Mouse (Mus musculus) NIH3T3 (cell line): ENCODE measurements around the gene Rnf126.

Experiments used
- DNase-seq: peaks from one replicate; pipeline ENCODE4 v3.0.0-alpha.2; 2012; ENCODE audit warnings: low read depth

The Rnf126 gene

DNA sequence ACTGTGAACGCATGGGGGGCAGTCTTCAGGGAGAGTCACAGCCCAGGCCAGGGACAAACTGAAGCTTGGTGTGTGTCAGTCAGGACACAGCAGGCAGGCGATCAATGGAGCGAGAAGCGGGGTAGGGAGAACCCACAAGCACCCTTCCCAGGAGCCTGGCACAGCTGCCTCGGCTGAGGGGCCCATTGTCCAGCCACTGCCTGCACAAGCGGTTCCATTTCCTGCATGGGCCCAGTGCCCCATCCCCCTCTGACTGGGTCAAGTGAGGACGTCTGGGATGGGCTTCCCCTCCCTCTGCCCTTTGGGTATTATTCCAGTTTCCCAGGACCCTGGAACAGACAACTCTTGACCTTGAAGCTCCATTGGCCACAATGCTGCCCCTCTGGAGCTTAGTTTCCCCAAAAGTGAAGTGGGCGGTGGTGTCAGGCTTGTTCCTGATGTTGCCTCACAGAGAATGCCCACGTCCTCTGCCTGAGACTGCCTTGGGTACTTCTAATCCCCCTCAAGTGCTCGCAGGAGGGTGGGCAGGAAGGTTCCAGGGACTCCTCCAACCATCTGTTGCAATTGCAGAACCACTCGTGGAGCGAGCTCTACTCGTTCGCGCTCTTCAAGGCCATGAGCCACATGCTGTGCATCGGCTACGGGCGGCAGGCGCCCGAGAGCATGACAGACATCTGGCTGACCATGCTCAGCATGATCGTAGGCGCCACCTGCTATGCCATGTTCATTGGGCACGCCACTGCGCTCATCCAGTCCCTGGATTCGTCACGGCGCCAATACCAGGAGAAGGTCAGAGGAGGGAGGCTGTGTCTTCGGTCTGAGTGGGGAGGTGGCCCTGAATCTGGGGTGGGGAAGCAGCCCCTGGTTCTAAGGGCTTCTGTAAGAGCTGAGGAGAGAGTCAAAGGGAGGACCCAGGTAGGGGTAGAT, 38.2 kb downstream of the Rnf126 start:
- DNase-seq: no peak

DNA sequence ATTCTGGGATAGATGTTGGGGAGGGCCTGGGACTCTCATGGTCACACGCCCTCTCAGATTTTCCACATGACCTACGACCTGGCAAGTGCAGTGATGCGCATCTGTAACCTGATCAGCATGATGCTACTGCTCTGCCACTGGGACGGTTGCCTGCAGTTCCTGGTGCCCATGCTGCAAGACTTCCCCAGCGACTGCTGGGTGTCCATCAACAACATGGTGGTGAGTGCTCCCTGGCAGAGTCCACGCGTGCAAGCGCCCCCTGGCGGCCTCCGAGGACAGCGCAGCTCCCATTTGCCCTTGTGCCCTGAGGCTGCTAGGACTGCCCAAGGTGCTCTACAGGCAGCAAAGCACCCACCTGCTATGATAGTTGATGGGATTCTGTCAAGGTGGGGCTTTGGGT, 40.7 kb downstream of the Rnf126 start:
- peak; percentile 58 for DNase-seq

DNA sequence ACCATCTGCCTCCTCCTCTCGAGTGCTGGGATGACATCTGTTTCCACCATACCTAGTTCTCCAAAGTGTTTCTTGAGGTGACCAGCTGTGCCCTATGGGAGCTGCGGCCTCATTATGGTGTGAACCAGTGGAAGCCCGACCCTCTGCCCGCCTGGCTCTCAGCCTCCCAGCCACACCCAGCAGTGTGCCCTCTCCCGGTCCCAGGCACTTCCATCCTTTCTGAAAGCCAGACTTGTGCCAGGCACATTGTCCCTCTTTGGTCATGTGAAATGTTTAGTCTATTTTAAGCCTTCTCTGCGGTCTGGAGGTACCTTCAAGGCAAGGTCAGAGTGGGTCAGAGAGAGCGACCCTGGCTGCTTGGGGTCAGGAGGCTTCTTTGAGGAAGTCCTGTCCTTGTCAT, 43.1 kb downstream of the Rnf126 start:
- DNase-seq: no peak

DNA sequence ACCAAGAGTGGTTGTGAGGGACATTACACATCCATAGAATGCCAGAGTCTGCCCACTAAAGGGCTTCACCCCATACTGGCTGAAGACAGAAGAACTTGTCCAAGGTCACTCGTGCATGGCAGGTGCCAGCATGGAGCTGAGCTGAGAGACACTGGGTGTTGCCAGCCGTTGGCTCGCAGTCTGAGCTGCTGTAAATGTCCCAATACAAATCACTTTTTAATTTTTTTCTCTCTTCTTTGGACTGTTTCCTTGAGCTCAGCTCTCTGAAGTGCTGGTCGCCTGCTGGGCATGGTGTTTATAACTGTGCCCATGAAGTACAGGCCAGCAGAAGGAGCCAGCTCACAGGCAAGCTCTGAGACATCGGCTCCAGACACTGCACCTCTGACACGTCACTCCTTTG, 43.7 kb downstream of the Rnf126 start:
- DNase-seq: no peak

DNA sequence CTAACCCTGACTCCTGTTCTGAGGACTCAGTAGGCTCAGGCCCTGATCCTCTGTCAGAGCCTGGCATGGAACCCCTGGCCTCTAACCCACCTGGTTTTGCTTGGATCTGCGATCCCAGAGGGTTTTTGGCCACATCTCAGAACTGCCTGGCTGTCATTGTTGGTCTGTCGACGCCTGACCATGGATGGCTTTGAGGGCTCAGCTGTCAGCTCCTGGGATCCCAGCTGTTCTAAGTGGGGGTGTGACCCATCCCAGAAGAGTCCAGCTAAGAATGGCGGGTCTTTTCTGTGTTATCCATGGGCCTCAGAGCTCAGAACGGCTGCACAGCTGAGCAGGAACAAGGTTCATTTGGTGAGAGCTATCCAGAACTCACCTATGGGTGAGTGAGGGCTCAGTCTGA, 45.7 kb downstream of the Rnf126 start:
- DNase-seq: no peak

DNA sequence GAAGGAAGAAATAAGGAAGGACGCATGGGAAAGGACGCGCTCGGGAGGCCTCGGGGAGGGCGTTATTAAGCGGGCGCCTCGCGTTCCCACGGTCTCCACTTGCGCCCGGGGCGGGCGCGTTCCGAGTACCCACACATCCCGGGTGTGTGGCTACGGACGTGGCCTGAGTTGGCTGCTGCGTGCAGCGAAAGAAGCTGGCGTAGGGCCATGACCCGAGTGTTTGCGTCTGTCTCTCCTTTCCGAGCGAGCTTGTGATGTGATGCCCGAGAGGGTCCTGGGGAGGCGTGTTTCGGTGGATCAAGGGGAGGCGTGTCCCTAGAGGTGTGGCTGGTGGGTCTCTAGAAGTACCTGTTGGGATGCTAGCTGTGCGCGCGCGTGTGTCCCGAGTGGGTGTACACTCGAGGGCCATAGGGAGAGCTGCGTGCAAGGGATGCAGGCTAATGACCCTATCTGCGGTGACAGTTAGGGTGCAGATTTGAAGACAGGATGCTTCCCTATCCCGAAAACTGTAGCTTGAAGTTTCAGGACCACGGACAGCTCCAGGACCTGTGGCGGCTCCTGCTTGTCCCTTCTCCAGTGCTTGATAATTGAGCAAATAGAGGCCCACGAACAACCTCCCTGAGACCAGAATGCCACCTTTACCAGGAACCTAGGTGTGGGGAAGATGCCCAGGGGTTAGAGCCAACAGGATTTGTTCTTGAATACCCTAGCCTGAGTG, 49.0 kb downstream of the Rnf126 start:
- peak; percentile 89 for DNase-seq

DNA sequence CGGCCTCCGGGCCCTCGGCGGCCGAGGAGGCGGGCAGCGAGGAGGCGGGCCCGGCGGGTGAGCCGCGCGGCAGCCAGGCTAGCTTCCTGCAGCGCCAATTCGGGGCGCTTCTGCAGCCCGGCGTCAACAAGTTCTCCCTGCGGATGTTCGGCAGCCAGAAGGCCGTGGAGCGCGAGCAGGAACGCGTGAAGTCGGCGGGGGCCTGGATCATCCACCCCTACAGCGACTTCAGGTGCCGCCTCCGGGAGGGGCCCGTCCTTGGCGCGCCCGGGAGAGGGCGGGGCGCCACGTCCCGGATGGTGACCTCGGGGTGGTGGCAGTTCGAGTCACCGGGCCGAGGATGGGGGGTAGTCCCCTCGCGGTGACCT, 49.8 kb downstream of the Rnf126 start:
- DNase-seq: no peak

DNA sequence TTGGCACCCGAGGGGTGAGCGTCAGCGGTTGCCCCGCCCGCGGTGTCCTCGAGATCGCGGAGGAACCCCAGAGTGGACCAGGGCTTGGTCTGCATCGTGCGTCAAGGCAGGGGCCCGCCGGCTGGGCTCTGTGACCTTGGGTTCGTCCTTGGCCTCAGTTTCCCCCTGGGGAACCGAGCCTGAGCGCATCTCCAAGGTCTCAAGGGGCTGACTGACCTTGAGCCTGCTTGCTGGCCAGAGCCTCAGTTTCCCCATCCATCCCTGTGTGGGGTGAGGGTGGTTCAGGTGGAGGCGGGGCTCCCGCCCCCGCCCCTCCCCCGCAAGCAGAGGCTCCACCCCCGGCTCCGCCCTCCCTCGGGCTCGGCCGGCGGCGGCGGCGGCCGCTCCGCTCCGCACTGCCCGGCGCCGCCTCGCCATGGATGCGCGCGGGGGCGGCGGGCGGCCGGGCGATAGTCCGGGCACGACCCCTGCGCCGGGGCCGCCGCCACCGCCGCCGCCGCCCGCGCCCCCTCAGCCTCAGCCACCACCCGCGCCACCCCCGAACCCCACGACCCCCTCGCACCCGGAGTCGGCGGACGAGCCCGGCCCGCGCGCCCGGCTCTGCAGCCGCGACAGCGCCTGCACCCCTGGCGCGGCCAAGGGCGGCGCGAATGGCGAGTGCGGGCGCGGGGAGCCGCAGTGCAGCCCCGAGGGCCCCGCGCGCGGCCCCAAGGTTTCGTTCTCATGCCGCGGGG, 50.3 kb downstream of the Rnf126 start, which contains the start of gene Hcn2:
Gene Hcn2 (plus strand): TSS at position 381 of the 734 bp plus-strand sequence.
- no peak for DNase-seq

DNA sequence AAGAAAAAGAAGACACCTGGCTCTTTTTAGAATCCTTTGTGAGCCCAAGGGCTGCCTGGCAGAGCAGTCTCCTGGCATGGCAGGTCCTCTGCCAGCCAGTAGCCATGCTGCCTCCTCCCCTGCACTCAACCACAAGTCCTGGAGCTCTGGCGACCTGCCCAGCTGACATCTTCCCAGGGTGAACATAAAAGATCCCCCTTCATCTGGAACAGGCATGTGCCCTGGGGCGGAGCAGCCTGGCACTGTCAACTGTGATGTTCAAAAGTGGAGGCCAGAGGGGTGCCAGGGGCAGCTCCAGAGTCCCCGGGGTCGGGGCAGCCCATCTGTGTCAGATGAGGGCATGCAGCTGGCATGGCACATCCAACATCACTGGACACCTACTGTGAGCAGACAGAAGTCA, 51.8 kb downstream of the Rnf126 start:
- no peak for DNase-seq

DNA sequence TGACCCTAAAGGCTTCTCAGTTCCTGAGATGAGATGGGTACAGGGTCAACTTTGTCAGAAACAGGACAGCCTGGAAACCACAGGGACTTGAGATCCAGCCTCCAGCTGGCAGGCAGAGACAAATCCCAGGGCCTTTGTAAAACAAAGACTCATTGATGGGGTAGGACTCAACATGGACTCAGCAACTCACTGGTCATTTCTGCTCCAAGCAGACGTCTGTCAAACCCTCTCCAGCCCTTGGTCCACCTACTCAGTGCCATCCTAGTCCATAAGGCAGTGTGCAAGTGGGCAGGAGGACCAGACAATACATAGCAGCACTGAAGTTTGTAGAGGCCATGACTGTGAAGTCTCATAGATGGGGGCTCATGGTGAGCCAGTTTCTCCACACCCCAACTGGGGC, 53.6 kb downstream of the Rnf126 start:
- no peak for DNase-seq

DNA sequence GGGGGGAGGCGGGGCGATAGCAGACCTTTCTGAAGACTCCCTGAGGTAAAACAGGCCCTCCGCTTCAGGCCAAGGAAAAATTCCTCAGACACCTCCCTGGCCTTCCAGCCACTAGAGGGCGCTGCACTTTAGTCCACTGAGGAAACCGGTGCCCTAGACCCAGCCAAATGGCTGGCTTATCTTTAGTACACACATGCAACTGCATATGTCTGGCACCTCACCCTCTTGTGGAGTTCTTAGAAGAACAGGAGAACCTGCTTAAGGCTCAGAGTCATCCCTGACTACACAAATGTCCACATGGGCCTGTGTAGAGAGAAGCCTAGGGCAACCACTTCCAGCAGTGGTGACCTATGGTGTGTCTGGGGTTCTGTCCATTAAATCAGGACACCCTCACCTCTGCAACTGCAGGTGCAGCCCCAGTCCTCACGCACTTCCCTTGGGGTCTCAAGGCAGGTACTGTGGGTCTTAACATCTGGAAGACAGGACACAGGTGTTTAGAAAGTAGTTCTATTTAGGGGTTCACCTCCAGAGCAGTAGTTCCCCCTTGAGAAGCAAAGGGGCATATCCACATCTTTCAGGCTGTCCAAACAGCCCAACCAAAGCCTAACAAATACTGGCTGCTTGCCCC, 54.1 kb downstream of the Rnf126 start:
- DNase-seq: peak; percentile 87

DNA sequence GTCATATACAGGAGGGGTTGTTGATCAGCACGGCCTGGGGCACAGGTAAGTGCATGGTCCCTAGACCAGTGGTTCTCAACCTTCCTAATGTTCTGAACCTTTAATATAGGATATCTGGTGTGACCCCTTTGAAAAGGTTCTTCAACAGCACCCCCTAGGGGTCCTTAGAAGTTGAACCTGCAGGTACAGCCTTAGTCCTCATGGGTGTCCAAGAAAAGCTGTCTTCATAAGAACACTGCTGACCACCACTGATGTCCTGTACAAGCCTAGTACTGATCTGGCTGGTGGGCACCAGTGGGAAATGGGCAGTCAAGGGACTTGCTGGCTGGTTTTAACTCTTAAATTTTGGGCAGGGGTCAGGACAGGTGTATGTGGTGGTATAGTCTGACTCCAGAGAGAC, 54.7 kb downstream of the Rnf126 start:
- DNase-seq: peak; percentile 48

DNA sequence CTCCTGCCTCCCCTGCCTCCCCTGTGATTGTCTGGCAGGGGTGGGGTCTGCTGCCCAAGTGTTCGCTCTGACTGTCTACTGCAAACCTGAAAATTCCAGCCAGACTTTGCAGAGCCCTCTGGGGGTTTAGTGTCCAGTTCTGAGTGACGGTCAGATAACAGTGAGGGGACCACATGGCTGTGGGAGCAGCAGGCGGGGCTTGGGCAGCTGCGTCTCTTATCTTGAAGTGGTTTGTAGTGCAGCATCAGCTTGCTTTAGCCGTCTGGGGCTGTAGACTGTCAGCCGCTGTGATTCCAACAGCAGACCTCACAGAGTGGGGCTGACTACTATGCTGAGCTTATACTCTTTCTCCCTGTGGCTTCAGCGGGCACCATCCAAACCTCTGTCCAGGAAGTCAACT, 57.4 kb downstream of the Rnf126 start:
- no peak for DNase-seq

DNA sequence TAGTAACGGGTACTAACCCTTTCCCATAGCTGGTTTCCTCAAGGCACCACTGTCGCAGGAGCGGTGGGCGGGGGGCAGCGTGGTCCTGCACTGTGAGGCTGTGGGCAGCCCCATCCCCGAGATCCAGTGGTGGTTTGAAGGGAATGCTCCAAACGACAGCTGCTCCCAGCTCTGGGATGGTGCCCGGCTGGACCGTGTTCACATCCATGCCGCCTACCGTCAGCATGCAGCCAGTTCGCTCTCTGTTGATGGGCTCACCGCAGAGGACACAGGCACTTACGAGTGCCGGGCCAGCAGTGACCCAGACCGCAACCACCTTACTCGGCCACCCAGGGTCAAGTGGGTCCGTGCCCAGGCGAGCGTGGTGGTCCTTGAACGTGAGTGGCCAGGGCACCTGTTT, 58.1 kb downstream of the Rnf126 start:
- DNase-seq: no peak
